In the genomic region with DNA sequence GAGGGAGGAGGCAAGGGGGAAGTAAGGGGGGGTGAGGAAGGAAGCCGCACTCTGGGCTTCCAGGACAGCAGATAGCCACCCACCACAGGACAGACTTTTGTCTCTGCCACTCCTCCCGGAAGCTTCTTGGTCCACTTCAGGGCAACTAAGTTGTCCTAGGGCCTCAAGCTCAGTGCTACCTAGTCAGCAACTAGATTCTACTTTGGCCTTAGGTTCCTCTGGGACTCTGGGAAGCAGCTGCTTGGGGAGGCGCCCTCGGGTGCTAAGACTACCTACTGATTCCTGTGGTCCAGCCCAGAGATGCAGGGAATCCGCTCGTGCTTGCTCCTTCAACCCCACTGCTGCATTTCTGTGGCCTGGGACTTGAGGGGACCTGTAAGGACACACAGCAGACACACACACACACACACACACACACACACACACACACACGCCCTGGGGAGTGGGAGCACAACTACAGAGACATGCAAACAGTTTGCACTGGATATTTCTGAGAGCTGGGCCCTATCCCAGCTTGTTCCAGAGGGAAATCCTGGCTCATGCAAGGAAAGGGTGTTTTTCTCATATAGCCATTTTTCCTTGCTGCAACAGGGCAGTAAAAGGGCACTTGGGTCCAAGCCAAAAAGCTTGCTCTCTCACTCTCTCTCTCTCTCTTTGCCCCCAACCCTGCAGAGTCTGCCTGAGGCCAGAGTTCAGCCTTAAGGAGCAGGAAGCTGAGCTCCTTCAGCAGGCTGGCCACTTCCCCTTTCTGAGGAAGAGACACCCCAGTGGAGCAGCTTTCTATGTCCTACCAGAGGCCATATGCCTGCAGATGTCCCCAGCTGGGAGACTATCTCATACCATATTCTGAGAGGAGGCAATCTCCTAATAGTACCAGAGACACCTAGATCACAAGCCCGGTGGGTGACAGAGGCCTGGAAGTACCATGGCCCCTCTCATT, we compare ENCODE assay signal across 8 mouse cellular contexts. TPM values are rescaled to one million over a fixed set of nuclear protein-coding genes. Genes with fewer than 3 reads are reported as not detected.
A peak's percentile ranks its signal among the peaks of the same experiment; 100 is the strongest.
DNase-seq lines count a peak whose midpoint lies in the region; ATAC-seq and TF ChIP-seq lines count a peak whose summit lies in the region.

No protein-coding gene starts in this region.

- peak overlapping the region; percentile 19; the same call in 1 of the 2 replicates for H3K4me2 ChIP-seq in embryonic facial prominence, embryonic 11.5 days (ENCODE audit: low read depth, low read length)
- H3K4me2 ChIP-seq in hindbrain, embryonic 15.5 days: peak overlapping the region; percentile 44
- peak overlapping the region; percentile 45 for H3K4me2 ChIP-seq in liver, embryonic 12.5 days
- H3K4me2 ChIP-seq in midbrain, postnatal 0 days (ENCODE audit: low read depth, low read length, poor library complexity, severe bottlenecking): peak overlapping the region; percentile 38; the same call in 1 of the 2 replicates

- H3K27me3 ChIP-seq in embryonic facial prominence, embryonic 11.5 days (ENCODE audit: control insufficient read depth, insufficient read depth, low read length): no peaks in the 10 kb centered on the region
- no peaks in the 10 kb centered on the region for H3K27me3 ChIP-seq in hindbrain, embryonic 15.5 days
- peaks cover 4% of the 10 kb centered on the region; the same call in 1 of the 2 replicates for H3K27me3 ChIP-seq in liver, embryonic 12.5 days (replicated peaks)
- H3K27me3 ChIP-seq in midbrain, postnatal 0 days (ENCODE audit: insufficient read depth, low read length): no peaks in the 10 kb centered on the region

- WGBS in embryonic facial prominence, embryonic 11.5 days: 53% methylated on average over 8 of the region's 8 CpGs
- WGBS in hindbrain, embryonic 15.5 days: 64% methylated on average over 8 of the region's 8 CpGs
- WGBS in liver, embryonic 12.5 days (ENCODE audit: insufficient replicate concordance): 20% methylated on average over 8 of the region's 8 CpGs
- WGBS in midbrain, postnatal 0 days: 66% methylated on average over 8 of the region's 8 CpGs

- DNase-seq in cerebellum, adult 18-20 months: peak; percentile 22 to 43
- DNase-seq in cerebellum, postnatal 4 days (ENCODE audit: low spot score in 2 of 2): no peak
- DNase-seq in 3T3-L1 (ENCODE audit: low read depth, low spot score): peak; percentile 59
- DNase-seq in embryonic facial prominence, embryonic 11.5 days (ENCODE audit: low spot score): peak; percentile 18
- no peak for DNase-seq in midbrain, postnatal 0 days (ENCODE audit: low spot score)
- DNase-seq in layer of hippocampus, adult 11-12 months (ENCODE audit: low spot score): no peak

- no peak overlapping the region for H3K4me3 ChIP-seq in embryonic facial prominence, embryonic 11.5 days (ENCODE audit: low read depth, low read length)
- no peak overlapping the region for H3K4me3 ChIP-seq in hindbrain, embryonic 15.5 days
- no peak overlapping the region for H3K4me3 ChIP-seq in liver, embryonic 12.5 days
- no peak overlapping the region for H3K4me3 ChIP-seq in midbrain, postnatal 0 days (ENCODE audit: low read depth, low read length)

- no peaks in the 10 kb centered on the region for H3K9me3 ChIP-seq in embryonic facial prominence, embryonic 11.5 days (replicated peaks; ENCODE audit: control insufficient read depth, low read length)
- no peaks in the 10 kb centered on the region for H3K9me3 ChIP-seq in hindbrain, embryonic 15.5 days
- H3K9me3 ChIP-seq in liver, embryonic 12.5 days (replicated peaks): no peaks in the 10 kb centered on the region
- no peaks in the 10 kb centered on the region for H3K9me3 ChIP-seq in midbrain, postnatal 0 days (ENCODE audit: low read length)

- 0 out of 2 replicates have a peak, but pooled peaks have one; percentile 5 for ATAC-seq in embryonic facial prominence, embryonic 11.5 days (replicated peaks; ENCODE audit: insufficient number of reproducible peaks, low FRiP score, low TSS enrichment, low read depth)
- ATAC-seq in hindbrain, embryonic 15.5 days (ENCODE audit: low FRiP score, low read depth): no peak
- 0 out of 2 replicates have a peak, but pooled peaks have one; percentile 2 for ATAC-seq in liver, embryonic 12.5 days
- no peak for ATAC-seq in midbrain, postnatal 0 days (ENCODE audit: low FRiP score)

- TF ChIP-seq CTCF in midbrain, postnatal 0 days (IDR thresholded peaks at IDR 0.05): no peak

- peaks cover 24% of the 10 kb centered on the region for H3K4me1 ChIP-seq in embryonic facial prominence, embryonic 11.5 days (ENCODE audit: control insufficient read depth, insufficient read depth, low read length)
- H3K4me1 ChIP-seq in hindbrain, embryonic 15.5 days (replicated peaks): peaks cover 46% of the 10 kb centered on the region
- H3K4me1 ChIP-seq in liver, embryonic 12.5 days: peaks cover 44% of the 10 kb centered on the region
- H3K4me1 ChIP-seq in midbrain, postnatal 0 days (ENCODE audit: insufficient read depth, low read length): peaks cover 26% of the 10 kb centered on the region

- H3K36me3 ChIP-seq in embryonic facial prominence, embryonic 11.5 days (replicated peaks; ENCODE audit: control insufficient read depth, insufficient read depth, low read depth, low read length): no peaks in the 10 kb centered on the region
- H3K36me3 ChIP-seq in hindbrain, embryonic 15.5 days: no peaks in the 10 kb centered on the region
- no peaks in the 10 kb centered on the region for H3K36me3 ChIP-seq in liver, embryonic 12.5 days
- H3K36me3 ChIP-seq in midbrain, postnatal 0 days (ENCODE audit: insufficient read depth, low read length): no peaks in the 10 kb centered on the region

- H3K9ac ChIP-seq in embryonic facial prominence, embryonic 11.5 days (replicated peaks; ENCODE audit: low read length): peak overlapping the region; percentile 18
- no peak overlapping the region for H3K9ac ChIP-seq in hindbrain, embryonic 15.5 days
- no peak overlapping the region for H3K9ac ChIP-seq in liver, embryonic 12.5 days
- 0 out of 2 replicates have a peak overlapping the region, but pooled peaks have one; percentile 13 for H3K9ac ChIP-seq in midbrain, postnatal 0 days (replicated peaks; ENCODE audit: low read length, poor library complexity, severe bottlenecking)

- peak overlapping the region; percentile 87 for H3K27ac ChIP-seq in embryonic facial prominence, embryonic 11.5 days (replicated peaks; ENCODE audit: low read depth, low read length)
- peak overlapping the region; percentile 91 for H3K27ac ChIP-seq in hindbrain, embryonic 15.5 days (replicated peaks)
- peak overlapping the region; percentile 83 for H3K27ac ChIP-seq in liver, embryonic 12.5 days
- peak overlapping the region; percentile 89 for H3K27ac ChIP-seq in midbrain, postnatal 0 days (ENCODE audit: low read depth, low read length)

RNA-seq across cellular contexts. Expression of a gene that starts 12.2 kb away (rescaled TPM):
- 15.4 and 15.9 TPM in 2 replicates for polyA plus RNA-seq in embryonic facial prominence, embryonic 11.5 days (2014; fragmentation: Nextera tagmentation; extraction: Ambion mirVana)
- polyA plus RNA-seq in hindbrain, embryonic 15.5 days (2015; fragmentation: Nextera tagmentation; extraction: Ambion mirVana): 11.3 and 11.9 TPM in 2 replicates
- polyA plus RNA-seq in liver, embryonic 12.5 days (2016; fragmentation: Nextera tagmentation; extraction: Ambion mirVana): 3.5 and 3.8 TPM in 2 replicates
- total RNA-seq in midbrain, postnatal 0 days (2014; rRNA removed): 59.8 and 63.1 TPM in 2 replicates
- polyA plus RNA-seq in midbrain, postnatal 0 days (2015; fragmentation: Nextera tagmentation; extraction: Ambion mirVana): 7.1 and 8.4 TPM in 2 replicates

RNA-seq across cellular contexts. Expression of a gene that starts 15.0 kb away (rescaled TPM):
- polyA plus RNA-seq in embryonic facial prominence, embryonic 11.5 days (2014; fragmentation: Nextera tagmentation; extraction: Ambion mirVana): 87.8 and 93.4 TPM in 2 replicates
- 73.8 and 75.7 TPM in 2 replicates for polyA plus RNA-seq in hindbrain, embryonic 15.5 days (2015; fragmentation: Nextera tagmentation; extraction: Ambion mirVana)
- 25.8 and 31.2 TPM in 2 replicates for polyA plus RNA-seq in liver, embryonic 12.5 days (2016; fragmentation: Nextera tagmentation; extraction: Ambion mirVana)
- 39.5 and 48.7 TPM in 2 replicates for total RNA-seq in midbrain, postnatal 0 days (2014; rRNA removed)
- 56.6 and 57.1 TPM in 2 replicates for polyA plus RNA-seq in midbrain, postnatal 0 days (2015; fragmentation: Nextera tagmentation; extraction: Ambion mirVana)

Comparison
In these comparisons a context has a peak if more than half of its experiments do, and no peak if none do; other contexts are left out.
1. DNase-seq: peak in cerebellum, adult 18-20 months (2 of 2), 3T3-L1 (single experiment) and embryonic facial prominence, embryonic 11.5 days (single experiment); none in cerebellum, postnatal 4 days (0 of 2), midbrain, postnatal 0 days (single experiment) and layer of hippocampus, adult 11-12 months (single experiment).
2. ATAC-seq: peak in embryonic facial prominence, embryonic 11.5 days (single experiment) and liver, embryonic 12.5 days (single experiment); none in hindbrain, embryonic 15.5 days (single experiment) and midbrain, postnatal 0 days (single experiment).
3. H3K9ac ChIP-seq: peak in embryonic facial prominence, embryonic 11.5 days (single experiment) and midbrain, postnatal 0 days (single experiment); none in hindbrain, embryonic 15.5 days (single experiment) and liver, embryonic 12.5 days (single experiment).
4. Peak in every context shown above with its lines, with median percentiles within 50 percentile points of each other: H3K27ac ChIP-seq and H3K4me2 ChIP-seq.